Mouse (Mus musculus) C2C12 (cell line): ENCODE data around the gene Glrx3.

ENCODE experiments used
- CEBPB ChIP-seq: IDR thresholded peaks from one replicate; pipeline ENCODE4 v1.6.1; 2011; ENCODE audit warnings: low read depth, mild to moderate bottlenecking, control low read depth, moderate library complexity
- CTCF ChIP-seq: IDR thresholded peaks from one replicate; pipeline ENCODE4 v1.5.1; 2011; ENCODE audit not compliant: control insufficient read depth, insufficient read depth, insufficient read length
- MAX ChIP-seq: IDR thresholded peaks from one replicate; pipeline ENCODE4 v1.6.1; 2011; ENCODE audit warnings: mild to moderate bottlenecking, control low read depth
- USF1 ChIP-seq: IDR thresholded peaks from one replicate; pipeline ENCODE4 v1.6.1; 2011; ENCODE audit warnings: low read depth, mild to moderate bottlenecking, control low read depth, moderate library complexity

DNA sequence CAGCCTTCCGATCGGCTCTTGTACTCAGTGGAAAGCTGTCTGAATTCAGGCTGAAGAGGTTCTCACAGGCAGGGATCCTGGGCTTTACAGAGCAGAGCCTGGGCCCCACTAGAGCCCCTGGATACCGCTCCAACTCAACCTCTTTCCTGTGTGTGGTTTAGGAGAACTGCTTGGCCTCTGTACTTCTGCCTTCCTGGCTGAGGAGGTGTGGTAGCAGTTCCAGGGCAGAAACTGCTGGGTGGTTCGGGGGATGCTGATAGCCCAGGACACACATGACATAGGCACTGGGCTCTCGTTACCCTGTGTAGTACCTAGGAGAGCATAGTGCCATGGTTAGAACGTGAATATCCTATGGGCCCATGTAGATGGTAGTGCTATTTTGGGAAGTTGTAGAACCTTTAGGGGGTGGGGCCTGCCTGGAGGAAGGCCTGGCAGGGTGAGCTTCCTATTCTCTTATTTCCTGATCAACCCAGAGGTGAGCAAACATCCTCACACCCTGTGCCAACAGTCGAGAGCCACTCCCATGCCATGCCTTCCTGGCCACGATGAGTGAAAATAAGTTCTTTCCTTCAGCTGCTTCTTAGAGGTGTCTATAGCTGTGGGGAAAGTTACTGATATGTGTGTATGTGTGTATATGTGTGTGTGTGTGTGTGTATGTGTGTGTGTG, 55.0 kb downstream of the Glrx3 start:
- no peak for TF ChIP-seq CTCF
- no peak for TF ChIP-seq USF1
- TF ChIP-seq MAX, result no peak
- no peak for TF ChIP-seq CEBPB
